Mouse (Mus musculus): ENCODE results near the gene Ndrg4. TPM values are rescaled to one million over a fixed set of nuclear protein-coding genes. Genes with fewer than 3 reads are reported as not detected.

Gene Ndrg4
- polyA plus RNA-seq, 1 experiment from 2014 or later: 276 TPM

GRCm38 (mm10) chr8:95716546-95717335 lies 40.0 kb downstream of the Ndrg4 start:
- DNase-seq (no peak), ATAC-seq (ENCODE audit: low FRiP score, low TSS enrichment) (no peak)
- H3K4me2 ChIP-seq (ENCODE audit: low read length): peak overlapping the region; percentile 92
- H3K9ac ChIP-seq (replicated peaks; ENCODE audit: low read length): peak overlapping the region; percentile 77
- WGBS: 21% methylated on average over 21 of the region's 21 CpGs
- H3K27ac ChIP-seq (replicated peaks; ENCODE audit: low read depth, low read length): 0 out of 2 replicates have a peak overlapping the region, but pooled peaks have one; percentile 64
- peaks cover 55% of the 10 kb centered on the region for H3K36me3 ChIP-seq (ENCODE audit: control insufficient read depth, insufficient read depth, low read length)
- H3K4me3 ChIP-seq (replicated peaks; ENCODE audit: low read depth, low read length): peak overlapping the region; percentile 78
- H3K27me3 ChIP-seq (ENCODE audit: control insufficient read depth, insufficient read depth, low read length): no peaks in the 10 kb centered on the region
- H3K9me3 ChIP-seq (ENCODE audit: control insufficient read depth, low read length): no peaks in the 10 kb centered on the region
- peaks cover 6% of the 10 kb centered on the region for H3K4me1 ChIP-seq (ENCODE audit: control insufficient read depth, insufficient read depth, low read length)

GRCm38 (mm10) chr8:95727625-95728024 lies 50.8 kb downstream of the Ndrg4 start:
- peaks cover 95% of the 10 kb centered on the region for H3K36me3 ChIP-seq (ENCODE audit: control insufficient read depth, insufficient read depth, low read length)
- H3K27ac ChIP-seq (replicated peaks; ENCODE audit: low read depth, low read length): no peak overlapping the region
- H3K9ac ChIP-seq (replicated peaks; ENCODE audit: low read length): no peak overlapping the region
- 89% methylated on average over 4 of the region's 4 CpGs for WGBS
- DNase-seq (no peak), ATAC-seq (ENCODE audit: low FRiP score, low TSS enrichment) (no peak)
- no peak overlapping the region for H3K4me3 ChIP-seq (replicated peaks; ENCODE audit: low read depth, low read length)
- no peaks in the 10 kb centered on the region for H3K4me1 ChIP-seq (ENCODE audit: control insufficient read depth, insufficient read depth, low read length)
- no peaks in the 10 kb centered on the region for H3K27me3 ChIP-seq (ENCODE audit: control insufficient read depth, insufficient read depth, low read length)
- H3K9me3 ChIP-seq (ENCODE audit: control insufficient read depth, low read length): no peaks in the 10 kb centered on the region
- no peak overlapping the region for H3K4me2 ChIP-seq (ENCODE audit: low read length)

- Histone ChIP-seq H3K27ac (replicated peaks; ENCODE audit: low read depth, low read length) (no peak overlapping the region), H3K4me1 (ENCODE audit: control insufficient read depth, insufficient read depth, low read length) (no peaks in the 10 kb centered on the region), H3K9ac (replicated peaks; ENCODE audit: low read length) (no peak overlapping the region), H3K4me2 (ENCODE audit: low read length) (no peak overlapping the region), H3K4me3 (replicated peaks; ENCODE audit: low read depth, low read length) (no peak overlapping the region), H3K27me3 (ENCODE audit: control insufficient read depth, insufficient read depth, low read length) (no peaks in the 10 kb centered on the region), H3K9me3 (ENCODE audit: control insufficient read depth, low read length) (no peaks in the 10 kb centered on the region), H3K36me3 (ENCODE audit: control insufficient read depth, insufficient read depth, low read length) (peaks cover 91% of the 10 kb centered on the region)
- WGBS: 80% methylated on average over 7 of the region's 7 CpGs
- no peak for ATAC-seq (ENCODE audit: low FRiP score, low TSS enrichment)
- DNase-seq: peak; percentile 66
Measured at GRCm38 (mm10) chr8:95738596-95738995, 61.8 kb downstream of the Ndrg4 start.

- 91% methylated on average over 7 of the region's 7 CpGs for WGBS
- no peaks in the 10 kb centered on the region for H3K27me3 ChIP-seq (ENCODE audit: control insufficient read depth, insufficient read depth, low read length)
- no peak overlapping the region for H3K9ac ChIP-seq (replicated peaks; ENCODE audit: low read length)
- ATAC-seq (ENCODE audit: low FRiP score, low TSS enrichment) (no peak), DNase-seq (no peak)
- H3K4me2 ChIP-seq (ENCODE audit: low read length): no peak overlapping the region
- H3K4me3 ChIP-seq (replicated peaks; ENCODE audit: low read depth, low read length): no peak overlapping the region
- no peaks in the 10 kb centered on the region for H3K9me3 ChIP-seq (ENCODE audit: control insufficient read depth, low read length)
- no peak overlapping the region for H3K27ac ChIP-seq (replicated peaks; ENCODE audit: low read depth, low read length)
- H3K36me3 ChIP-seq (ENCODE audit: control insufficient read depth, insufficient read depth, low read length): peaks cover 96% of the 10 kb centered on the region
- H3K4me1 ChIP-seq (ENCODE audit: control insufficient read depth, insufficient read depth, low read length): no peaks in the 10 kb centered on the region
Measured at GRCm38 (mm10) chr8:95741732-95742131, 65.0 kb downstream of the Ndrg4 start.

- no peaks in the 10 kb centered on the region for H3K9me3 ChIP-seq (ENCODE audit: control insufficient read depth, low read length)
- no peak overlapping the region for H3K9ac ChIP-seq (replicated peaks; ENCODE audit: low read length)
- H3K4me1 ChIP-seq (ENCODE audit: control insufficient read depth, insufficient read depth, low read length): no peaks in the 10 kb centered on the region
- DNase-seq: no peak
- WGBS: 96% methylated on average over 4 of the region's 4 CpGs
- H3K4me3 ChIP-seq (replicated peaks; ENCODE audit: low read depth, low read length): no peak overlapping the region
- no peak overlapping the region for H3K4me2 ChIP-seq (ENCODE audit: low read length)
- H3K27ac ChIP-seq (replicated peaks; ENCODE audit: low read depth, low read length): no peak overlapping the region
- peaks cover 91% of the 10 kb centered on the region for H3K36me3 ChIP-seq (ENCODE audit: control insufficient read depth, insufficient read depth, low read length)
- no peak for ATAC-seq (ENCODE audit: low FRiP score, low TSS enrichment)
- H3K27me3 ChIP-seq (ENCODE audit: control insufficient read depth, insufficient read depth, low read length): no peaks in the 10 kb centered on the region
Measured at GRCm38 (mm10) chr8:95748028-95748427, 71.2 kb downstream of the Ndrg4 start.

GRCm38 (mm10) chr8:95751924-95752323 lies 75.1 kb downstream of the Ndrg4 start:
- Histone ChIP-seq H3K4me3 (replicated peaks; ENCODE audit: low read depth, low read length) (no peak overlapping the region), H3K4me2 (ENCODE audit: low read length) (no peak overlapping the region), H3K4me1 (ENCODE audit: control insufficient read depth, insufficient read depth, low read length) (no peaks in the 10 kb centered on the region), H3K27ac (replicated peaks; ENCODE audit: low read depth, low read length) (no peak overlapping the region), H3K9me3 (ENCODE audit: control insufficient read depth, low read length) (no peaks in the 10 kb centered on the region), H3K27me3 (ENCODE audit: control insufficient read depth, insufficient read depth, low read length) (no peaks in the 10 kb centered on the region), H3K9ac (replicated peaks; ENCODE audit: low read length) (no peak overlapping the region), H3K36me3 (ENCODE audit: control insufficient read depth, insufficient read depth, low read length) (peaks cover 83% of the 10 kb centered on the region)
- no peak for ATAC-seq (ENCODE audit: low FRiP score, low TSS enrichment)
- WGBS: 98% methylated on average over 1 of the region's 1 CpGs
- DNase-seq: no peak

- Histone ChIP-seq H3K27ac (replicated peaks; ENCODE audit: low read depth, low read length) (no peak overlapping the region), H3K27me3 (ENCODE audit: control insufficient read depth, insufficient read depth, low read length) (no peaks in the 10 kb centered on the region), H3K9ac (replicated peaks; ENCODE audit: low read length) (no peak overlapping the region), H3K36me3 (ENCODE audit: control insufficient read depth, insufficient read depth, low read length) (peaks cover 86% of the 10 kb centered on the region), H3K4me3 (replicated peaks; ENCODE audit: low read depth, low read length) (no peak overlapping the region), H3K9me3 (ENCODE audit: control insufficient read depth, low read length) (no peaks in the 10 kb centered on the region), H3K4me2 (ENCODE audit: low read length) (no peak overlapping the region), H3K4me1 (ENCODE audit: control insufficient read depth, insufficient read depth, low read length) (no peaks in the 10 kb centered on the region)
- no peak for DNase-seq
- WGBS: 93% methylated on average over 6 of the region's 6 CpGs
- ATAC-seq (ENCODE audit: low FRiP score, low TSS enrichment): no peak
Measured at GRCm38 (mm10) chr8:95760323-95760722, 83.5 kb downstream of the Ndrg4 start.

GRCm38 (mm10) chr8:95764133-95764532 lies 87.4 kb downstream of the Ndrg4 start:
- H3K36me3 ChIP-seq (ENCODE audit: control insufficient read depth, insufficient read depth, low read length): peaks cover 91% of the 10 kb centered on the region

More at GRCm38 (mm10) chr8:95764133-95764532, 87.4 kb downstream of the Ndrg4 start:
- WGBS: 88% methylated on average over 1 of the region's 1 CpGs
- Histone ChIP-seq H3K27me3 (ENCODE audit: control insufficient read depth, insufficient read depth, low read length) (no peaks in the 10 kb centered on the region), H3K9ac (replicated peaks; ENCODE audit: low read length) (no peak overlapping the region), H3K4me3 (replicated peaks; ENCODE audit: low read depth, low read length) (no peak overlapping the region), H3K27ac (replicated peaks; ENCODE audit: low read depth, low read length) (no peak overlapping the region), H3K9me3 (ENCODE audit: control insufficient read depth, low read length) (no peaks in the 10 kb centered on the region), H3K4me2 (ENCODE audit: low read length) (no peak overlapping the region), H3K4me1 (ENCODE audit: control insufficient read depth, insufficient read depth, low read length) (no peaks in the 10 kb centered on the region)
- DNase-seq: no peak
- ATAC-seq (ENCODE audit: low FRiP score, low TSS enrichment): no peak
